Mouse (Mus musculus) right cerebral cortex, postnatal 10 days (tissue): ENCODE results near the gene Tmem82.
"Not testable (repeated sequence)": the region's sequence is repeated elsewhere in the genome, so short reads cannot be mapped to it uniquely, and the experiment has no call there.

Source experiments
- DNase-seq, 2 experiments: peaks; one replicate each; pipeline ENCODE4 v3.0.0; 2021; ENCODE audit warnings: low spot score in 2 of 2

Tmem82 gene

GRCm38 (mm10) chr4:141574789-141575702 is 43.4 kb downstream of the Tmem82 start:
- DNase-seq: peak; percentile 79 to 90

GRCm38 (mm10) chr4:141573359-141573966 is 45.0 kb downstream of the Tmem82 start:
- no peak for DNase-seq

DNA sequence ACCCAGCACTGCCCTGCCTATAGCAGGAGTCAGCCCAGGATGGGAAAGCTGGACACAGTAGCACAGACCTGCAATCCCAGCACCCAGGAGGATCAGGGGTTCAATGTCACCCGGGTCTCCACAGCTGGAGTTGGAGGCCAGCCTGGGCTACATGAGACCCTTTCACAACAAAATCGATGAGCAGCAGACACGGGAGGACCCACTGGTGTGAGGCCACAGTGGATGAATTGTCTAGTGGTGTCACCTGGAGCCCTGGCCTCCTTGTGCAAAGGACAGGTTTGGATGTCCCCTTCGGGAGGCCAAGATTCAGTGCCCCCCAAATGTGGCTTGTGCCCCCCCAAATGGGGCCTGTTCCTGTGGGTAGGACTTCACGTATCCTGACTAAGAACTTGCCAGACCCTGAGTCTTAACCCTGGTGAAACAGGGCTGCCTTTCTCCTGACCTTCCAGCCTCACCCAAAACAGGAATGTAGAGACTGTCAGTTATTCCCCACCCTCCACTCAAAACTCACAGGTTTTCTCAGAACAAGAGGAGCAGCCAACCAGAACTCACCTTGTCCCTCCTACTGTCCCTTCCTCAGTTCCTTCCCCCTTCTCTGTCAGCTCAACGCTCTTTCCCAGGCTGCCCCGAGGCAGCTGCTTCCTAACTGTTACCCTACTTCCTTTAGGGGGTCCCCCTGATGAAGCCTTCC is 45.6 kb downstream of the Tmem82 start:
- DNase-seq: no peak

DNA sequence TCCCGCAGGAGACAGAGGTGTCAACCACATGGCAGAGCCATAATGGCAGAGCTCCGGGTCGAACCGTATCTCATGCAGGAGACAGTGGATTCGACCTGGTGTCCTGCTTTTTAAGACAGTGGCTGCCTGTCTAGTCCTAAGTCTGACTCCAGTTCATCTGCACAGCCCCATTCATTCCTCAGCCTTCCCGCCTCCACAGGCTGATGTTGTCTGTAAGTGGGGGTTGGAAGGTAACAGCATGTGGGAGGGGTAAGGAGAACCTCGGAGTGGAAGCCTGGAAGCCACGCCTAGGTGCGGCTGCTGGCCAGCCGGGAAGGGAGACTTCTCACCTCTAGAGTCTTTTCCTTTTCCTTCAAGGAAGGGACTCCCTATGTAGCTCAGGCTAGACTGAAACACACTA is 46.5 kb downstream of the Tmem82 start:
- DNase-seq: no peak

GRCm38 (mm10) chr4:141571337-141571739 is 47.1 kb downstream of the Tmem82 start:
- DNase-seq: no peak

DNA sequence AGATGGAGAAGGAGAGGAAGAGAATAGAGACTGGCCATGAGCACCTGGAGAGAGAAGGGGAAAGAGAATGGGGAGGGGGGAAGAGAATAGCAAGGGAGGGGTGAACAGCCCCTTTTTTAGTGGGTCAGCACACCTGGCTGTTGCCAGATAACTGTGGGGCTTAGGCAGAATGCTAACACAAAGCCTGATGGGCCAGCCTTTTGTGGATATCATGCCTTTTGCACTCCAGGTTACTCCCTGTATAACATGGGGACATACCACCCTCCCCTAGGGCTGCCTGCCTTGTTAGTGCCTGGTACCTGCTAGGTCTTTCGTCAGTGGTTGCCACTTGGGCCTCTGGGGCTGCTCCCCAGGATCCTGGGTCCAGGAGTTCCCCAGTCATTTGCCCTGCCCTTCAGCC is 47.6 kb downstream of the Tmem82 start:
- no peak for DNase-seq

DNA sequence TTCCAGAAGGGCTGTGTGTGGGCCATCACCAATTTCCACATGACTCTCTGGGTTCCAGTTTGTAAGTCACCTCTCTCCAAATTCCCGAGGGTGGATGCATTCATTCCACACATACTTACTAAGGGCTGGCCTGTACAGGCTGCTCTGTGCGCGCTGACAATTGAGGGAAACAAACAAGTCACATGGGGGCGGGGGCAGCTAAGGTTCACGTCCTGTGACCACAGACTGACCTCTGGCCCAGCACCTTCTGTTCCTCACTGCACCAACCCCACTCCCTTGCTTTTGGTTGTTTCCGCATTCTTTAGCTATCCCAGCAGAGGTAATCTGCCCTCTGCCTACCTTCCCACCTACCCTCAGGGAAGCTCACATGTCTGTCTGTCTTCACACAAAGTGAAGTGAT is 48.4 kb downstream of the Tmem82 start:
- no peak for DNase-seq

GRCm38 (mm10) chr4:141568966-141569365 is 49.5 kb downstream of the Tmem82 start:
- DNase-seq: no peak

DNA sequence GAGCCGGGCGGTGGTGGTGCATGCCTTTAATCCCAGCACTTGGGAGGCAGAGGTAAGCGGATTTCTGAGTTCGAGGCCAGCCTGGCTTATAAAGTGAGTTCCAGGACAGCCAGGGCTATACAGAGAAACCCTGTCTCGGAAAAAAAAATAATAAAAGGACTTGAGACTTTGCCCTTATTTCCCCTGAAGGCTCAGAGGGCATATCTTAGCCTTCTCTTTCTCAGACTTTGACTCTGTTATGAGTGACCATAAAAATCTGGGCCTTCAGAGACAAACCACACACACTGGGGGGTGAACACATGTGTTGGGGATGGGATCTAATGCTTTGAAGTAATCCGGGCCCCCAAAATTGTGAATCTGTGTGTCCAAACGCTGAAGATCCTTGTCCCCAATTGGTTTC is 51.3 kb downstream of the Tmem82 start:
- not testable (repeated sequence) for DNase-seq

GRCm38 (mm10) chr4:141566187-141566586 is 52.2 kb downstream of the Tmem82 start:
- no peak for DNase-seq

- DNase-seq: no peak
These were observed 53.1 kb downstream of the Tmem82 start for GRCm38 (mm10) chr4:141565325-141565724.

- no peak for DNase-seq
These were observed 53.8 kb downstream of the Tmem82 start for GRCm38 (mm10) chr4:141564660-141565059.

DNA sequence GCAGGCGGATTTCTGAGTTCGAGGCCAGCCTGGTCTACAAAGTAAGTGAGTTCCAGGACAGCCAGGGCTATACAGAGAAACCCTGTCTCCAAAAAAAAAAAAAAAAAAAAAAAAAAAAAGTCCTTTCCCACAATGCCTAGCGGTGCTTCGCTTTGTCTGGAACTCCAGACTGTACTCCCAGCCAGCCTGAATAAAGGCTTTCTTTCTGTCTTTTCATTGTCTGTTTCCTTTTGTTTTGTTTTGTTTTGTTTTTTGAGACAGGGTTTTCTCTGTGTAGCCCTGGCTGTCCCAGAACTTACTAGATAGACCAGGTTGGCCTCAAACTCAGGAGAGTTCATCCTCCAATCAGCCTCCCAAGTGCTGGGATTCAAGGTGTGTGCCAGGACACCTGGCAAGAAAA is 54.2 kb downstream of the Tmem82 start:
- DNase-seq: no peak
